Mouse (Mus musculus) left cerebral cortex, adult 2 months (tissue): ENCODE results near the gene Csf1. TPM values are rescaled to one million over a fixed set of nuclear protein-coding genes. Genes with fewer than 3 reads are reported as not detected.

Experiments used
- DNase-seq, 2 experiments: peaks; one replicate each; pipeline ENCODE4 v3.0.0; 2021 to 2022; ENCODE audit warnings: low spot score in 2 of 2, mixed read lengths in 1 of 2; ENCODE audit errors: extremely low spot score in 1 of 2
- H3K27ac ChIP-seq: fragments of 200-600 bp; 2 replicates; pipeline ENCODE4 v1.8.1; 2022
- H3K4me3 ChIP-seq: fragments of 200-600 bp; 2 replicates; pipeline ENCODE4 v1.8.1; 2022
- CTCF ChIP-seq: fragments of 200-600 bp; IDR thresholded peaks from 2 replicates; pipeline ENCODE4 v1.8.1; 2022; ENCODE audit warnings: antibody characterized with exemption, mild to moderate bottlenecking, moderate library complexity
- intact Hi-C: fragments of 180-260 bp; cut with DNase I; formaldehyde crosslinking; loops from one replicate; pipeline ENCODE4 v1.15.1; 2025
- total RNA-seq, 2 experiments: library from RNA; stranded (reverse); gene quantifications; 2 replicates each; pipeline ENCODE4 v1.2.3; 2021

Csf1 gene
- total RNA-seq, 2 experiments from 2014 or later, result 12.6 to 13.2 TPM

DNA sequence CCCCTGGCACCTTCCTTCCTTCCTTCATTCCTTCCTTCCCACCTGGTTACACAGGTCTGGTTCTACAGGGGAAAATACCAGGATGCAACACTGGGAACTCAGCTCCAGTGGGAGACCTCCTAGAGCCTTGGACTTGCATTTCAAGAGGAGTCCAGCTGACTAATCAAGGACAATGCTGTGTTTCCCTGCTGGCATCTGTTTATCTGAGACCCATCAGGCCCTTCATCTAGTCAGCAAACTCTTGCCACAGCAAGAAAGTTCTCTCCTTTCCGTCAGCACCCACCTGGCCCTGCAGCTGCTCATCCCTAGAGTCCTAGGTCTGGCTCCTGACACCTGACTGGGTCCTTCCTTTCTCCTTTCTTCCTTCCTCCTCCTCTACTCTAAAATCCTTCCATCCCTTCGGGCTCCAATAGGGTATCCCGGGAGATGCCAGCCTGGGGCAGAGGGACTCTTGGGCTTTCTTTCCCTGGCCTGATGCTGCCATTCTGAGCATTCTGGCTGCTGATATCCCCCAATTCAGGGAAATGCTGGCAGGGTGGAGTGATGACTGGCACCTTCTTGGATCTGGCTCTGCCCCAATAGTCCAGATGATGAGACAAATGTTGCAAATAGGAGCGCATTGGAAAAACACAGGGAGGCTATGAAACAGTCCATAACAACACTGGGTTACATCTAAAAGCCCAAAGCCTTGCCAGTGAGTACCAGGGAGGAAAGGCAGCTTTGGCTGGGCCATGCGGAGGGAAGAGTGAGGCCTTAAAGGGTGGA, 2.7 kb downstream of the Csf1 start:
- no peak for TF ChIP-seq CTCF
- intact Hi-C loops, result loop anchor here (2.0 to 5.0 kb wide), 2 partner anchors 50 to 107 kb away; no protein-coding TSS in a partner anchor
- DNase-seq, result no peak
- peak overlapping the region; percentile 92; the same call in 1 of the 2 replicates for H3K27ac ChIP-seq
- 0 out of 2 replicates have a peak overlapping the region, but pooled peaks have one; percentile 13 for H3K4me3 ChIP-seq

DNA sequence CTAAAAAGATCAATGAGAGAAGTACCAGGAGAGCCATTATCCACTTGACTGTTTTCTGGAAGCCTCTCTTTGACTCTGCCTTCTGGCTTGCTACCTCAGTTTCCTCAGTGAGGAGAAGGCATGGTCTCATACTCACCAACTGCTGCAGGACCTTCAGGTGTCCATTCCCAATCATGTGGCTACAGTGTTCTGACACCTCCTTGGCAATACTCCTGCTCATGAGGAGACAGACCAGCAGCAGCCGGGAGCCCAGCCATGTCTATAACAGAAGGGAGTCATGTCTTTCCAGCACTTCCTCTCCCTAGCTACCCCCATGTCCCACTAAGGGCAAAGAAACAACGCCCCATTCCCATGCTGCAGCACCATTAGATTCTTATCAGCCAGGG, 3.8 kb downstream of the Csf1 start:
- DNase-seq, result no peak
- intact Hi-C loops, result loop anchor here (5.0 kb wide), 1 partner anchor 51 kb away; no protein-coding TSS in a partner anchor
- H3K4me3 ChIP-seq, result no peak overlapping the region
- H3K27ac ChIP-seq, result no peak overlapping the region
- no peak for TF ChIP-seq CTCF

DNA sequence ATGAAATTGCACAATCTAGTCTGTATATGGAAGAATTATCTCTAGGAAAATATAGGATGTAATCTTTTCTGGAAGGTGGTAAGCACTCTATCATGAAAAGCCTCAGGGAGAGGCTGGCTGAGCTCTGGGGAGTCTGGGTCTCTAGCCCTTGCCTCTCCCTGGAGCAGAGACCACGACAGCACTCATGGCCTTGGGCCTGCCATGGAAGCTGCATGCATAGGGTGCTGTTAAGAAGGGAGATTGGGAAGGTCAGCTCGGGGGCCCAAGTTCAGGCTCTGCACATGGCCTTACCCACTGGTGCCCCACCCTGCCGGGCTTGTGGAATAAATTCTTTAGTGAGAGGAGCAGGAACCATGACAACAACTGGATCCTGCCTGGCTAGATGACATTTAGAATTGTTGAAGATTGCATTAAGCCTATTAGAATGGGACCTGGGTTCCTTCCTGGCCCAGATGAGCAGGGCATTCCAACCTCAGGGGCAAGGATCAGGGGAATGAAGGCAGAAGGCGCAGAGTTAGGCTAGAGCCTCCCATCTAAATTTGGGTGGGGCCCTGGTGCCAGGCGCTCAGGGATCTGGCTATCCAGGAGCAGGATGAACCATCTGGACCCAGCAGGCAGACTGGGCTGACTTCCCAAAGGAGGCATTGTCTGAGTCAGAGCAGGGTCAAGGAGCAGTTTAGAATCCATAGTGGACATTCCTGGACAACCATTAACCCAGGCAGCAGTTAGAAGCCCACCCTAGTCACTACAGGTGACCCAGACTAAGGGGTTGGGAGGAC, 4.4 kb downstream of the Csf1 start:
- DNase-seq, result no peak
- Histone ChIP-seq H3K27ac (no peak overlapping the region), H3K4me3 (no peak overlapping the region)
- intact Hi-C loops, result loop anchor here (2.0 to 5.0 kb wide), 2 partner anchors 51 to 59 kb away; partner anchors contain the start of gene Ahcyl1
- no peak for TF ChIP-seq CTCF

DNA sequence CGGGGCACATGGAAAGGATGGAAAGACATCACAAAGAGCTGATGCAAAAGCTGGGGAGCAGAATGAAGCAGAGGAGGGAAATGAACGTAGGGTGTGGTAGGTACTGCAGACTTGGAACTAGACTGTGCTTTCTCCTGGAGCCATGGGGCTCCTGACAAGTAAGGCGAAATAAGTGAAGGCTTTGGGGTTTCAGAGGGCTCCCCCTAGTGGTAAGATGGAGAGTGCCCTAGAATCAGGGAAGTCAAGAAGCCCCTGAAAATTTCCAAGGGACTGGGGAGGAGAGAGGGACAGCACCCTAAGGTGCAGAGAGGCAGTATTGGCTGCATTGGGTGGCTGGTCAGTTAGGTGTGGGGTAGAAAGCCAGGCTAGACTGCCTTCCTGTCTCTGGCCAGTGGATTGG, 5.6 kb downstream of the Csf1 start:
- intact Hi-C loops, result loop anchor here (2.0 to 5.0 kb wide), 2 partner anchors 53 to 58 kb away; partner anchors contain the start of gene Ahcyl1
- TF ChIP-seq CTCF, result peak; percentile 96
- DNase-seq, result peak; percentile 56 to 59
- Histone ChIP-seq H3K27ac (no peak overlapping the region), H3K4me3 (no peak overlapping the region)

DNA sequence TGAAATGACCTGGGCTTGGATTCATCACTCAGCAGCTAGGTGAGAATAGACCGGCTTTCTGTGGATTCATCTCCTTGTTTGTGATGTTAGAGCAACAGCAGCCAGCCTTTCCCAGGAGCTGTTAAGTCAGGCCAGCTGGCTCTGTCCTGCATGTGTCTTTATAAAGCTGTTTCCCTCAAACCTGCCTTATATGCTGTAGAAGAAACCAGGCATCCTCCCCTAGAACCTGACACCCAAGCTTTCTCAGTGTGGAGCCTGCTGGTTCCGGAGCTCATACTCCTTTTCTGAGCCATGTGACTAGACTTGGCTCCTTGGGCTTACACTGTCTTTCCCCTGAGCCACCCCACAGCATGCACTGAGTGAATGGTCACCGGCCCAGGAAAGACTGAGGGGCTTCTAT, 8.7 kb downstream of the Csf1 start:
- no peak for TF ChIP-seq CTCF
- intact Hi-C loops, result no loop called here
- H3K4me3 ChIP-seq, result no peak overlapping the region
- H3K27ac ChIP-seq, result peak overlapping the region; percentile 72
- DNase-seq, result no peak

DNA sequence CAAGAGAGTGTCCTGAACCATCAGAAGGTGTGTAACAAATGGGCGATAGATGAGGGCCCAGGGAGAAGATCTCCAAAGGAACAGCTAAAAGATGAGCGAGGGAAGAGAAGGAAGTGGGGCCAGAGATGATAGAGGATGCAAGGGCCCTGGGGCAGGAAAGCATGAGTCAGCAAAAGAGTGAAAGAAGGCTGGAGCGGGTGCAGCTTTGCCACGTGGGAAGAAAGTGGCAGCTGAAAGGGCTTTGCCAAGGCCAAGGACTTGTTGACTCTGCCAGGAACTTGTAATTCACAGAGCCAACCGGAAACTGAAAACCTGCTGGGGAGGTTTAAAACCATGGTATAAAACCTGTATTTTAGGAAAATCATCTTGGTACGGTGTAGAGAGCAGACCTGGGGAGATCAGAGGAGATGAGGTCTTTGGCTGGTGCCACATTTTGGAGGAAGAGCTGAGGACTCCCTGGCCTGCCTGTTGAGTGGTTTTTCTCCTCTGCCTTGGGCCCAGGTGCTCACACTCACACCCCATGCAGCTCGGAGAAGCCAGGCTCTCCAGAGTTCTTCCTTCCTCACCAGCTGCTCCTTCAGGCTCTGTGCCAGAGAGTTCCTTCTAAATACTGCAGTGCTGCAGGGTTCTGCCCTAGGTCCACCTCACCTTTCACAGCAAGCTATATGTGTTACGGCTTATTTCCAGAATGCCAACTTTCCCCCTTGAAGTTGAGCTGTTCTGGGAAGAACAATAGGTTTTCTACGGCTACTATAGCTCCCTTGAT, 9.3 kb downstream of the Csf1 start:
- intact Hi-C loops, result no loop called here
- peak overlapping the region; percentile 72 for H3K27ac ChIP-seq
- H3K4me3 ChIP-seq, result no peak overlapping the region
- no peak for DNase-seq
- no peak for TF ChIP-seq CTCF

DNA sequence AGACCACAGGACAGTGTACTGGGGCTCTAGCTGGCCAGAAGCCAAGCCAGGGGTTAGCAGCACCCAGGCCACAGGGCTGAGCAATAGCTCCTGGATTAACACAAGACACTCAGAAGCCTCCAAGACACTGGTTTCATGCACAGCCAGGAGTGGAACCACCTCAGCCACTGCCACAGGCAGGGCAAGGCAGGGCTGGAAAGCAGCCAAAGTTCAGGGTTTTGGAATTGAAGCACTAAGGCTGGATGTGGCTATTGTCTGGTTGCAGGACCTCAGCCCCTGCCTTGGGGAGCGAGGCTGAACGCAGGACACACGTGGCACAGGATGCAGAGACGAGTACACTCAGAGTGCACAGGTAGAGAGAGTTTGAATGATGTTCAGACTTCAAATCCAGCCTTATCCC, 10.8 kb downstream of the Csf1 start:
- intact Hi-C loops, result no loop called here
- Histone ChIP-seq H3K4me3 (no peak overlapping the region), H3K27ac (no peak overlapping the region)
- DNase-seq, result no peak
- no peak for TF ChIP-seq CTCF

DNA sequence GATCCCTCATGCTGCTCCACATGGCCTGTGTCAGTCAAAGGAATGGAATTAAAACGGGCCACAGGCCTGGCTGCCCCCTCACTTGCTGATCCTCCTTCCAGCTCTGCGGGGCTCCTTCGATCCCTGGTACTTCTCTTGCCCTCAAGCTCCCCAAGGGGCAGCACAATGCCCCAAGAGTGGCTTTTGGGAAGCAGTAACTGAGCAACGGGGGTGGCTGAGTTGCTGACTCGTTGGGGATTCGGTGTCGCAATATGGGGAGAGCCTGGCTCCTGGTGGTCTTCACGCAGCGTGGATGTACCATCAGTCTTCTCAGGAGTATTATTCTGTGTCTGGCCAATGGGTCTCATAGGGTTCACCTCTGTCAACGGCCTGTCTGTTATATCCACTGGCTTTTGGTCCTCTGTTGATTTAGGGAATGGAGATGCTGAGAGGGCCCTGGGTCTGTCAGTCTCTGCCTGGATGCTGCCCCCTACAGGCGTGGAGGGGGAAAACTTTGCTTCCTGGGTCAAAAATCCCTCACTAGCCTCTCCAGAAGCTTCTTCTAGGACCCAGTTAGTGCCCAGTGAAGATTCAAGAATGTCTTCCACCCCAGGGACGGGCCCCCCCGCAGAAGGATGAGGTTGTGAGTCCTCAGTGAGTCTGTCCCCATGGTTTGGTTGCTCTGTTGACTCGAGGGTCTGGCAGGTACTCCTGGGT, 11.9 kb downstream of the Csf1 start:
- no peak for DNase-seq
- no peak overlapping the region for H3K27ac ChIP-seq
- intact Hi-C loops, result no loop called here
- TF ChIP-seq CTCF, result peak; percentile 47
- no peak overlapping the region for H3K4me3 ChIP-seq

DNA sequence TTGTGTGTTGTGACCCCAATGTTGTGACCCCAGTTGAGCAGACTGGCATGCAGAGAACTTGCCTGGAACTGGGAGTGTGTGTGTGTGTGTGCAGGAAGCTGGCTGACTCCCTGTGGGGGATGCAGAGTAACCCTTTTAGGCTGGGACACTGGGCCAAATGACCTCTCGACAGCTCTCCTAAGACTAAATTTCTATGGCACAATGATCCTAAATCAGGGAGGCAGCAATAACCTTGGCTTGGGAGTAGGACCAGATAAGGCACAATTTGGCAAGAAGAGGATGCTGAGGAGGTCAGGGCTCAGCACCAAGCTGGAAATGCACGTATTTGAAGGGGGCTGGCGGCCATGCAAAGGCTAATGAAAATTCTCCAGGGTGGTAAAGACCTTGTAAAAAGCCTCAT, 14.2 kb downstream of the Csf1 start:
- intact Hi-C loops, result no loop called here

DNA sequence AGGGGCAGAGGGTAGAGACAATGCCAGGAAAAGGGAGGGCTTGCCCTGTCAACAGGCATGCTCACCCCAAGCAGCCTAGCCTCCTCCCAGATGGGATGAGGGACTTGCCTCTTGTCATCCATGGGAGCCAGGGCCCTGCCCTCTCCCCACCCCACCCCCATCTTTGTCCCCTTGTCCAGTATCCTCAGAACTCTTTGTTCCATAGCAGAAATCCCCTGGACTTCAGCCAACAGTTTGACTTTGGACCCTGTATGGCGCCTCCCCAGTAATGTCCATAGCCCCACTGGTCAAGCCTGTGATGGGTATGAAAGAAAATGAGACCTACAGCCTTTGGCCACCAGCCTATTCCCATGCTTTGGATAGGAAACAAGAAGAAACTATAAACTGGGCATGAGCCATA, 16.6 kb downstream of the Csf1 start:
- no peak overlapping the region for H3K27ac ChIP-seq
- no peak for DNase-seq
- intact Hi-C loops, result no loop called here
- TF ChIP-seq CTCF, result no peak
- H3K4me3 ChIP-seq, result no peak overlapping the region

More for the DNA sequence above, 14.2 kb downstream of the Csf1 start:
- TF ChIP-seq CTCF, result no peak
- H3K27ac ChIP-seq, result no peak overlapping the region
- no peak overlapping the region for H3K4me3 ChIP-seq
- DNase-seq, result no peak

DNA sequence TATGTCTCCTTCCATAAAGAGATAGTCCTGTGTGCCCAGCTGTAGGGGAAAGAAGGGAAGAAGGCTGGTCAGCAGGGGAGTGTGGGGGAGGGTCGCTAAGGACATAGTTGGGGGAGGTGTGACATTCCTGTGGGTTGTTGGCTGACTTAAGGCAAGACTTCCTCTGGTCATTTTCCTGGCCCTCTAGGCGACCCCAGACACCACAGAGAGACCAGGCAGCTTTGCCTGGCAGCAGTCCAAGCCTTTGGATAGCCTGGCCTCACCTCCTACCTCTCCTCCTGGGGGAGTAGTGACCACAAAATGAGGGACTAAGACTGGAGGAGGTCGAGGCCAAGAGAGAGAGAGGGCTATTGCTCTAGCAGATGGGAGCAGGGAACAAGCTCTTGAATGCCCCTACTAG, 17.2 kb downstream of the Csf1 start:
- no peak for DNase-seq
- Histone ChIP-seq H3K27ac (no peak overlapping the region), H3K4me3 (no peak overlapping the region)
- intact Hi-C loops, result no loop called here
- TF ChIP-seq CTCF, result no peak
